Mouse (Mus musculus) neural tube, embryonic 12.5 days (tissue): ENCODE results near the gene Lrp5. TPM values are rescaled to one million over a fixed set of nuclear protein-coding genes. Genes with fewer than 3 reads are reported as not detected.

Experiments
- ATAC-seq: fragments of 200-750 bp; cut with Nextera tagmentation; 2 replicates; pipeline ENCODE4 v1.8.0; 2017; ENCODE audit warnings: low read depth, mild to moderate bottlenecking, moderate TSS enrichment, moderate library complexity; ENCODE audit not compliant: low FRiP score
- H3K27ac ChIP-seq: fragments of 300-500 bp; sonication (generic); 2 replicates; pipeline ENCODE4 v1.5.1; 2016
- H3K27me3 ChIP-seq: fragments of 300-500 bp; sonication (generic); replicated peaks from 2 replicates; pipeline ENCODE4 v1.6.1; 2016; ENCODE audit warnings: mild to moderate bottlenecking
- H3K36me3 ChIP-seq: fragments of 300-500 bp; sonication (generic); 2 replicates; pipeline ENCODE4 v1.6.1; 2016; ENCODE audit warnings: mild to moderate bottlenecking
- H3K4me1 ChIP-seq: fragments of 300-500 bp; sonication (generic); 2 replicates; pipeline ENCODE4 v1.6.1; 2016
- H3K4me2 ChIP-seq: fragments of 300-500 bp; sonication (generic); replicated peaks from 2 replicates; pipeline ENCODE4 v1.6.1; 2016; ENCODE audit warnings: mild to moderate bottlenecking
- H3K4me3 ChIP-seq: fragments of 300-500 bp; sonication (generic); 2 replicates; pipeline ENCODE4 v1.5.1; 2016
- H3K9ac ChIP-seq: fragments of 300-500 bp; sonication (generic); 2 replicates; pipeline ENCODE4 v1.6.1; 2016; ENCODE audit warnings: mild to moderate bottlenecking
- H3K9me3 ChIP-seq: fragments of 300-500 bp; sonication (generic); 2 replicates; pipeline ENCODE4 v1.6.1; 2016; ENCODE audit warnings: mild to moderate bottlenecking
- WGBS: fragments of 180-500 bp; shearing (Covaris S2); methylation state at CpG from one replicate; pipeline ENCODE4 v1.1.7; 2016; 5-methylcytosine and 5-hydroxymethylcytosine counted together
- polyA plus RNA-seq: library from polyadenylated mRNA; unstranded; fragments of >200 nt; fragmentation: Nextera tagmentation; extraction: Ambion mirVana; gene quantifications from 2 replicates; pipeline ENCODE4 v1.2.1, GENCODE M21; 2016

Gene Lrp5
- polyA plus RNA-seq = 2.7 and 2.8 TPM in 2 replicates

DNA sequence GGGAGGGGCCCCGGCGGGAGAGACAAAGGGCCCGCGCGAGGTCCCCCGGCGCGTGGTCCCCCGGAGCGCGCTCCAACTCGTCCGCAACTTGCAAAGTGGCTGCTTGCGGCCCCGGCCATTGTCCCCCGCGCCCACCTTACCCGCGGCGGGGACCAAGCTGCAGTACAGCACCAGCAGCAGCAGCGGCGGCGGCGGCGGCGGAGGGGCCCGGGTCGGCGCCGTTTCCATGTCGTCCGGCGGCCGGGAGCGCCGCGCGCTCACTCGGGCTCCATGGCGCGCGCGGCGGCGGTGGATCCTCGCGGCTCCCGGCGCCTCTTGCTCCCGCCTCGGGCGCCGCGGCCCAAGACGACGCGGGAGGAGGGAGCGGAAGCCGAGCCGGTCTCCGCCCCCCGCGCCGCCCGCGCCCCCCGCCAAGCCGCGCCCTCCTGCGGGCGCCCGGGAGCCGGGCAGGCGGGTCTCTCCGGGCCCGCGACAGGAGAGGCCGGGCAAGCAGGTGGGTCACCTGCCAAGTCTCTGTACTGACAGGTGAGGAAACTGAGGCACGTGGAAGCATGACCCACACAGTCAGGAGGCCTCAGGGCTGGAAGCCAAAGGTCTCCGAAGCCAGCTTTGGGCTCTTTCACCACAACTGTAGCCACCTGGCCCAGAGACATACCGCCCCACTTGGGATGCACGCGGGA lies at the start of gene Lrp5:
Gene Lrp5, minus strand, starts transcription at position 350 of the 680 bp plus-strand sequence.
- no peaks in the 10 kb centered on the region for H3K36me3 ChIP-seq
- 2% methylated on average over 80 of the region's 83 CpGs for WGBS
- H3K9me3 ChIP-seq = no peaks in the 10 kb centered on the region
- H3K27me3 ChIP-seq = peaks cover 19% of the 10 kb centered on the region
- ATAC-seq = peak; percentile 39
- H3K4me3 ChIP-seq = peak within 1 kb of the TSS; percentile 71
- no peak within 1 kb of the TSS; the same call in 1 of the 2 replicates for H3K27ac ChIP-seq
- H3K4me1 ChIP-seq = peaks cover 29% of the 10 kb centered on the region
- H3K4me2 ChIP-seq = peak within 1 kb of the TSS; percentile 94
- H3K9ac ChIP-seq = peak within 1 kb of the TSS; percentile 87

DNA sequence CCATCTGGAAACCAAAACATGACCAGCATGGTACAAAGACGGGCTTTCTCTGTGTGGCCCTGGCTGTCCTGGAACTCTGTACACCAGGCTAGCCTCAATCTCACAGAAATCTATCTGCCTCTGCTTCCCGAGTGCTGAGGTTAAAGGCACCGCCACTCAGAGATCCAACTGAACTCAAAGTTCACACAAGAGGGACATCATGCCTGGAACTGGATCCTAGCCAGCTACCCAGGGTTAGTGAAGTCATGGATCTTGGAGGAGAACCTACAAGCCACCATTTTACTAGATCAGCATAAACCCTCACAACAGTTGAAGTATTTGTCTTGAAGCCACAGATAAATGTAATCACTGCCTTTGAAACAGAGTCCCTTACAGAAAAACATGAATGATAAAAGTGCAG lies 49.6 kb upstream of the Lrp5 start:
- WGBS = 89% methylated on average over 3 of the region's 3 CpGs
- ATAC-seq = no peak
- H3K27ac ChIP-seq = no peak overlapping the region

DNA sequence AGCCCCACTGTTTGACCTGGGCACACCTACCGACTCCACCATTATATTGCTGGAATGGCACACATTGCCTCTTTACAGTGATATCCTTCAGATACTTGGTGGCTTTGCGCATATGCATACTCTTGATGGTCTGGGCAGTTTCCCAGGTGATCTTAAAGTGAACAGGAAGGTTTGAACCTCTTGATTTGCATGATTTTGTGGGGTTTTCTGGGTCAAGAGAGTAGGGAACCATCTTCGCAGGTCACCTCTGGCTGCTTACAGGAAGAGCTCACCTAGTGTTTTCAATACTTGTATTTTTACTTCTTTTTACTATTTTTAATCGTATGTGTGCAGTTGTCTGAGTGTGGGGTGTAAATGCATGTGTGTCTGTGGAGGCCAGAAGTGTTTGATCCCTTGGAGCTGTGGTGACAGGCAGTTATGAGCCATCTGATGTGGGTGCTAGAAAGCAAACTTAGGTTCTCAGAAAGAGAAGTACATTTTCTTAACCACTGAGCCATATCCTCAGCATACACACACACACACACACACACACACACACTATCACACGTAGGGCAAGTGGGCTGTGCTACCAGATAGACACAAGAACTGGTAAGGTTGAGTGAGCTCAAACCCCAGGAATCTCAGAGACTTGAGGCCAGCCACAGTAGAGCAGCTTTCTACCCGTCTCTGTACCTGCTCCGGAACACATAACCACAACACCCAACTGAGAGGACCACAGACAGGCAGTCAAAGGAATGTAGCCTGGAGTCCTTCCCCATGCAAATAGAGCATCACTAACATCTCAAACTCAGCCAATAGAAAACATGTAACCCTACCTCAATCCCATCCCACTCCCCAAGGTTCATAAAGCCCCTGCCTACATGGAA lies 44.6 kb upstream of the Lrp5 start:
- Histone ChIP-seq H3K4me1 (no peaks in the 10 kb centered on the region), H3K4me2 (no peak overlapping the region), H3K27me3 (no peaks in the 10 kb centered on the region), H3K9ac (no peak overlapping the region), H3K9me3 (no peaks in the 10 kb centered on the region), H3K4me3 (no peak overlapping the region), H3K36me3 (no peaks in the 10 kb centered on the region), H3K27ac (no peak overlapping the region)
- no peak for ATAC-seq
- 80% methylated on average over 7 of the region's 7 CpGs for WGBS

More for the DNA sequence above, 49.6 kb upstream of the Lrp5 start:
- no peaks in the 10 kb centered on the region for H3K4me1 ChIP-seq
- H3K4me2 ChIP-seq = no peak overlapping the region
- H3K9ac ChIP-seq = no peak overlapping the region
- no peaks in the 10 kb centered on the region for H3K9me3 ChIP-seq
- no peaks in the 10 kb centered on the region for H3K27me3 ChIP-seq
- no peaks in the 10 kb centered on the region for H3K36me3 ChIP-seq
- H3K4me3 ChIP-seq = no peak overlapping the region

DNA sequence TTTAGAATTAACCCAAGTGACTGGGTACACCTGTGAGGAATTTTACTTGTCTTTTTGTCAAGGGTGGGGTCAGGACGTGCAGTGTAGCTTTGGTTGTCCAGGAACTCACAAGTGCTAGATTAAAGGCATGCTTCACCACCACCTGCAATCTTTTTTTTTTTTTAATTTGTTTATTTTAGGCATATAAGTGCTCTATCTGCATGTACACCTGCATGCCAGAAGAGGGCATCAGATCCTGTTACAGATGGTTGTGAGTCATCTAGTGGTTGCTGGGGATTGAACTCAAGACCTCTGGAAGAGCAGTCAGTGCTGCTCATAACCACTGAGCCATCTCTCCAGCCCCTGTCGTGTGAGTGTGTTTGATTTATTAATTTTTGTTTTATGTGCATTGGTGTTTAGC lies 42.5 kb upstream of the Lrp5 start:
- WGBS = 78% methylated on average over 2 of the region's 2 CpGs
- H3K4me2 ChIP-seq = no peak overlapping the region
- H3K27ac ChIP-seq = no peak overlapping the region
- no peaks in the 10 kb centered on the region for H3K4me1 ChIP-seq
- H3K9me3 ChIP-seq = no peaks in the 10 kb centered on the region
- H3K9ac ChIP-seq = no peak overlapping the region
- no peak for ATAC-seq
- no peaks in the 10 kb centered on the region for H3K27me3 ChIP-seq
- no peak overlapping the region for H3K4me3 ChIP-seq
- H3K36me3 ChIP-seq = no peaks in the 10 kb centered on the region

DNA sequence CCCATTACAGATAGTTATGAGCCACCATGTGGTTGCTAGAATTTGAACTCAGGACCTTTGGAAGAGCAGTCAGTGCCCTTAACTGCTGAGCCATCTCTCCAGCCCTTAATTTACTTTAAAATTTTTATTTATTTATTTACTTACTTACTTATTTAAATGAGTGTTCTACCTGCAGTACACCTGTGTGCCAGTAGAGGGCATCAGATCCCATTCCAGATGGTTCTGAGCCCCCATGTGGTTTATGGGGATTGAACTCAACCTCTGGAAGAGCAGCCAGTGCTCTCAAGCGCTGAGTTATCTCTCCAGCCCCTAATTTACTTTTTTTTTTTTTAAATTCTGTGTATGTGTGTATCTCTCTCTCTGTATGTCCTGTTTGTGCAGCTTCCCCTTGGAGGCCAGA lies 38.4 kb upstream of the Lrp5 start:
- no peak overlapping the region for H3K4me2 ChIP-seq
- 20% methylated on average over 1 of the region's 1 CpGs for WGBS

DNA sequence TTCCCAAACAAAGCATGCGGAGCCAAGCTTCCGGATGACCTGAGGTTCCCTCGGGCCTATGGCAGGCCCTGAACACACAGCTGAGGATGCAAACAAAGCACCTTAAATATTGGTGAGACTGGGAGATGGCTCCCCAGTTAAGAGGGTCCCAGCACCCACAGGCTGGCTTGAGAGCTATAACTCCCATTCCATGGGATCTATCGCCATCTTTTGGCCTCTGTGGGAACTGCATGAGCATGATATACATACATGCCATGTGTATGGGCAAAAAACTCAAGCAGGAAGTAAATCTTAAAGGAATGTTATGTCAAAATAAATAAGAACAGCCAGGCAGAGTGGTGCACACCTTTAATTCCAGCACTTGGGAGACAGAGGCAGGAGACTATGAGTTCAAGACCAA lies 37.5 kb upstream of the Lrp5 start:
- H3K9me3 ChIP-seq = no peaks in the 10 kb centered on the region
- no peak overlapping the region for H3K4me2 ChIP-seq
- peaks cover 8% of the 10 kb centered on the region for H3K4me1 ChIP-seq
- no peaks in the 10 kb centered on the region for H3K36me3 ChIP-seq
- no peak overlapping the region for H3K4me3 ChIP-seq
- no peak overlapping the region for H3K9ac ChIP-seq
- WGBS = 79% methylated on average over 4 of the region's 4 CpGs
- H3K27ac ChIP-seq = no peak overlapping the region
- ATAC-seq = no peak
- H3K27me3 ChIP-seq = no peaks in the 10 kb centered on the region

More for the DNA sequence above, 38.4 kb upstream of the Lrp5 start:
- Histone ChIP-seq H3K4me3 (no peak overlapping the region), H3K9me3 (no peaks in the 10 kb centered on the region), H3K36me3 (no peaks in the 10 kb centered on the region), H3K27ac (no peak overlapping the region), H3K9ac (no peak overlapping the region), H3K27me3 (no peaks in the 10 kb centered on the region), H3K4me1 (peaks cover under 1% of the 10 kb centered on the region; the same call in 1 of the 2 replicates)
- ATAC-seq = no peak

DNA sequence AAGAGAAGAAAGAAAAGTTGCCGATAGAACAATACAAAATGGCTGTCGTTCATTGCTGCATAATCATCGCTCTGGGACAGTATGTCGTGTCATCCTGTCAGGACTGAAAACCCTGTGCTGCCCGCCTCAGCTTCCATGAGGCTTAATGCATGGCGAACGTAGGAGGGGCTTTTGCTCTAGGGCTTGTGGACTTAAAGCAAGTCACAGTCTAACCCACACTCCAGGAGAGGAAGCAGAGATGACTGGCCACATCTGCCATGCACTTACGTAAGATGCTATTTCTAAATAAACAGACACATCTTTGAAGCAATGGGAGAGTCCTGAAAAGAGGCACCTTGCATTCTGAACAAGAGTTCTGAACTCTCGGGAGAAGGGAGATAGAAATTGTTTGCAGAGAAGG lies 36.8 kb upstream of the Lrp5 start:
- H3K9ac ChIP-seq = no peak overlapping the region
- H3K4me1 ChIP-seq = peaks cover 8% of the 10 kb centered on the region
- H3K9me3 ChIP-seq = no peaks in the 10 kb centered on the region
- no peaks in the 10 kb centered on the region for H3K27me3 ChIP-seq
- H3K36me3 ChIP-seq = peaks cover 7% of the 10 kb centered on the region; the same call in 1 of the 2 replicates
- no peak overlapping the region for H3K27ac ChIP-seq
- WGBS = 93% methylated on average over 9 of the region's 9 CpGs
- no peak overlapping the region for H3K4me2 ChIP-seq
- ATAC-seq = no peak
- no peak overlapping the region for H3K4me3 ChIP-seq

DNA sequence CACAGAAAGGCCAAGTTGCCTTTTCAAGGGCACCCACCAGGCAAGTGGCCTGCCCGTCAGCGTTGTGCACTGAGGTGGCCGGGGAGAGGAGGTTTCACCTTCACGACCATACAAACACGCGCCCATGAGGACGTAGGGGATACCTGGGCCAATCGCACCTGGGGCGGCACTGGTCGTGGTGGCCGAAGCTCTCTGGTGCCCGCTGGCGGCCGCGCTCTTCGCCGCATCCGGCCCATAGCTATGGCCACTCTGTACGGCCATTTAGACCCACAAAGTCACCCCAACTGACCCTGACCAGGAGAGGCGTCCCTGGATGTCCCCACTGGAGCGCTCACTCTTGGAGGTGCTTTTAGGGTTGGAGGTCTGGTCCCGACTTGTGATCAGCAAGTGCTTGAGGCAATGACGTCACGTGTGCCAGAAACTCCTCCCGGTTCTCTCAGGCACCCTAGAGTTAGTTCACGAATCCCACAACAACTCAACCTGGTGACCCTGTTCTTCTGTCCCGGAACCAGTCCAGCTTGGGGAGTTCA lies 33.1 kb upstream of the Lrp5 start:
- Histone ChIP-seq H3K4me3 (peak overlapping the region; percentile 34), H3K36me3 (peaks cover 44% of the 10 kb centered on the region), H3K27ac (no peak overlapping the region), H3K27me3 (no peaks in the 10 kb centered on the region), H3K9me3 (no peaks in the 10 kb centered on the region), H3K9ac (peak overlapping the region; percentile 29; the same call in 1 of the 2 replicates), H3K4me2 (peak overlapping the region; percentile 67), H3K4me1 (peaks cover 8% of the 10 kb centered on the region)
- peak; percentile 48; the same call in 1 of the 2 replicates for ATAC-seq
- 4% methylated on average over 27 of the region's 27 CpGs for WGBS

DNA sequence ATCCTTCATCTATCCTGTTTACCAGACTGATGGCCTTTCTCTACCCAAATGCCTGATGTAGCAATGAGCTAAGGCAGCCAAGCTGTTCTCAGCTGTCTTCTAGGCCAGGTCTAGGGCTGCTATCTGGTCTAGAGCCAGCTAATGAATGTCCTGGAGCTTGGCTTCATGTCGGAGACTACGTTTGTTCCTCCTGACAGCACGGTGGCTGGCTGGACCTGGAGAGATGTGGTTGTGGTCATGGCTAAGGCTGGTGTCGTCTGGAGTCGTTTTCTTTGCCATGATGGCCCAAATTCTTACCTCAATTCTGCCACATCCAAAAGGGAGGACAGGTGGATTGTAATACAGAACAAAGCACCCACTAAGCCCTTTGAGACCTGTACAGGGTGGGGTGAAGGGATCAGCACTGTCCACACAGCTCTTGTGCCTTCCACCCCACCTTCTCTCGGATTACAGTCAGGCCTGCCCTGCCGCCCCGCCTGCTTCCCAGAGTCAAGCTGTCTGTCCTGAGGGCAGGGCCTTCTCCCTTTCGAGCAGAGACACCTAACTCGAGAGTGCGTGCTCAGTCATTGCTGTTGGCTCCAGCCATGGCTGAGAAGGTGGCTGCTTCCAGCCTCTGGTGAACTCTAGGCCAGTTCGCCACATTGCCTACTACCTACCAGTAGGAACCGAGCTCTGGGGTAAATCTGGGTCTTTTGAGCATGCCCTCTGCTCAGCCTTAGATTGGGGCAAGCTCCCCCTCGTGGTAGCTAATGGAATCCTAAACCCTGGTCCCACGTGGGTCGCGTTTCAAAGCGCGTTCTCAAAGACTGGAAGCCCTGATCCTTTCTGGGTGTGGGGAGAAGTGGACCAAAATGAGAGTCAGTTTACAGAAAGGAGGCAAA lies 32.4 kb upstream of the Lrp5 start:
- peak; percentile 29; the same call in 1 of the 2 replicates for ATAC-seq
- peak overlapping the region; percentile 34 for H3K4me3 ChIP-seq
- H3K27me3 ChIP-seq = no peaks in the 10 kb centered on the region
- H3K4me1 ChIP-seq = peaks cover 8% of the 10 kb centered on the region
- 42% methylated on average over 19 of the region's 19 CpGs for WGBS
- H3K4me2 ChIP-seq = peak overlapping the region; percentile 67
- H3K9ac ChIP-seq = 0 out of 2 replicates have a peak overlapping the region, but pooled peaks have one; percentile 29
- H3K27ac ChIP-seq = no peak overlapping the region
- no peaks in the 10 kb centered on the region for H3K9me3 ChIP-seq
- H3K36me3 ChIP-seq = peaks cover 44% of the 10 kb centered on the region

DNA sequence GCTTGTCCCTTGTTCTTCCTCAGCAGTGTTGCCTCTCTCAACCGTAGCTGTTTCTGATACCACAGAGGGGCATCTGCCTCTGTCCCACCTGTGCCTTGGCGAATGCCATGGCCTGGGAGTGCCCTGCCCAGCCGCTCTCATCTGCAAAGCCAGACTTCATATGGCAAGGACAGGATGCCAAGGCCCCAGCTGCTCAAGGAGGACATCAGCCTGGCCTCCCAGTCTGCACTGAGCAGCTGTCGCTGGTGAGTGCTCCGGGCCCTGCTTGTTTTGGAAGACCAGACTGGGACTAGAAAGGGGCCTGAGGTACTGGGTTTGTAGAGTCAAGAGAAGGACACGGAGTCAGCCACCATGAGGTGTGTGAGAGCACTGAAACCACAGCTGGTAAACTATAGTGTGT lies 28.0 kb upstream of the Lrp5 start:
- Histone ChIP-seq H3K4me2 (no peak overlapping the region), H3K4me3 (no peak overlapping the region), H3K27me3 (no peaks in the 10 kb centered on the region), H3K4me1 (peaks cover 7% of the 10 kb centered on the region), H3K27ac (no peak overlapping the region), H3K9ac (no peak overlapping the region), H3K9me3 (no peaks in the 10 kb centered on the region), H3K36me3 (peaks cover 51% of the 10 kb centered on the region)
- no peak for ATAC-seq
- WGBS = 94% methylated on average over 6 of the region's 6 CpGs

DNA sequence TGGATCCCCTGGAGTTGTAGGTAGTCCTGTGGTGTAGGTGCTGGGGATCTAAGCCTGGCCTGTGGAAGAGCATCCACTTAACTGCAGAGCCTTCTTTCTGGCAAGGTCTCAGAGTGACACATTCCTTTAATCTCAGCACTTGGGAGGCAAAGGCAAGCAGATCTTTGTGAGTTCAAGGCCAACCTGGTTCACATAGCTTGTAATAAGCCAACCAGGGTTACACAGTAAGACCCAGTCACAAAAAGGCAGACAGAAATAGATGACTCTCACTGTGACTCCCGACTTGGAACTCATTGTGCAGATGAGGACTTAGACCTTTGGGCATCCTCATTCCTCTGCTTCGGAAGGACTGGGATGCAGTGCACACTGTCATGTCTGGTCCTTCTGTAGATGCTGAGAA lies 24.1 kb upstream of the Lrp5 start:
- Histone ChIP-seq H3K27me3 (no peaks in the 10 kb centered on the region), H3K36me3 (peaks cover 17% of the 10 kb centered on the region), H3K4me3 (no peak overlapping the region), H3K9ac (no peak overlapping the region), H3K9me3 (no peaks in the 10 kb centered on the region), H3K4me2 (no peak overlapping the region), H3K27ac (no peak overlapping the region), H3K4me1 (peaks cover 11% of the 10 kb centered on the region)
- ATAC-seq = no peak
- 94% methylated on average over 2 of the region's 2 CpGs for WGBS
